Mouse (Mus musculus) subcutaneous adipose tissue, adult 2 months (tissue): ENCODE measurements around the gene Map4k5. TPM values are rescaled to one million over a fixed set of nuclear protein-coding genes. Genes with fewer than 3 reads are reported as not detected.

Source experiments
- polyA plus RNA-seq: library from polyadenylated mRNA; depleted of rRNA; stranded (reverse); fragments of >200 nt; gene quantifications from 2 replicates; pipeline ENCODE4 v1.2.3, GENCODE M21; 2012; ENCODE audit warnings: low replicate concordance; rRNA removed

Map4k5 gene
- polyA plus RNA-seq, result 6.4 and 17.3 TPM in 2 replicates

GRCm38 (mm10) chr12:69892371-69893251, at the start of gene Map4k5, which contains the start of gene Atl1:
TSS of gene Map4k5 (minus strand) at chr12:69893200.
TSS of gene Atl1 (plus strand) at chr12:69892614.

GRCm38 (mm10) chr12:69790530-69791505, 102.2 kb downstream of the Map4k5 start, which contains the start of gene Cdkl1:
TSS of gene Cdkl1 (minus strand) at chr12:69791267.

Other genes starting within 250 kb of the Map4k5 start
- gene Sos2, start 211.3 kb downstream of the Map4k5 start, polyA plus RNA-seq, result 23.2 and 23.8 TPM in 2 replicates
- 5.3 and 8.1 TPM in 2 replicates for gene L2hgdh, start 168.3 kb downstream of the Map4k5 start, polyA plus RNA-seq
- 11.6 and 13.8 TPM in 2 replicates for gene Atp5s, start 168.2 kb downstream of the Map4k5 start, polyA plus RNA-seq
- 0.67 and 19.4 TPM in 2 replicates for gene Cdkl1, start 101.9 kb downstream of the Map4k5 start, polyA plus RNA-seq
- gene Atl1, start 586 bp downstream of the Map4k5 start, polyA plus RNA-seq, result 1.6 and 2.3 TPM in 2 replicates
- gene Sav1, start 93.8 kb upstream of the Map4k5 start, polyA plus RNA-seq, result 32.2 and 42.3 TPM in 2 replicates
- gene Nin, start 220.5 kb upstream of the Map4k5 start, polyA plus RNA-seq, result 8.2 and 19.6 TPM in 2 replicates